Comparison of ENCODE assay signal across 8 mouse cellular contexts in the genomic region with DNA sequence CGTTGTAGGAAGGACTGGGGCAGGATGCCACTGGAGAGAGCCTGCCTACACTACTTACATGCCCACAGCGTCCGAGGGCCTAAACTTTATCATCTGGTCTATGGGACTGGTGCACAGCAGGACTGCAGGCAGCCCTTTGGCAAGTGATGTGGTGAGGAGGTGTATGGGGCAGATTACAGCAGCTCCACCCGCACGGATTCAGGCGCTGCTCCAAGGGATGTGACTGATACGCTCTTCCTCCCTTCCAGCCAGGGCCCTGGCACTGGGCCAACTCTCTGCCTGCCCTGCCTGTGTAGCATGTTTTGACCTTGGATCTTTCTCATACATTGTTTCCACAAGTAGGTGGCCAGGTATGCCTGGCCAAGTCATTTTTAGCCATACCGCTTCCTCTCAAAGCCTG. TPM values are rescaled to one million over a fixed set of nuclear protein-coding genes. Genes with fewer than 3 reads are reported as not detected.
A peak's percentile ranks its signal among the peaks of the same experiment; 100 is the strongest.
DNase-seq lines count a peak whose midpoint lies in the region; ATAC-seq lines count a peak whose summit lies in the region.

No protein-coding gene starts in this region.

- DNase-seq in retina, postnatal 1 day: peak; percentile 67
- no peak for DNase-seq in retina, embryonic 14.5 days (ENCODE audit: low spot score)
- DNase-seq in cerebellum, adult 11-12 months: peak; percentile 65
- DNase-seq in heart, adult 9 months (ENCODE audit: low spot score in 2 of 2): peak; percentile 59 to 78
- DNase-seq in lung, postnatal 36 days: peak; percentile 70
- no peak for DNase-seq in embryo, embryonic 9.5 days (ENCODE audit: extremely low spot score)

- H3K9me3 ChIP-seq in kidney, embryonic 15.5 days (replicated peaks): no peaks in the 10 kb centered on the region
- no peaks in the 10 kb centered on the region for H3K9me3 ChIP-seq in forebrain, embryonic 13.5 days (replicated peaks)

- peak overlapping the region; percentile 64 for H3K27ac ChIP-seq in kidney, embryonic 15.5 days
- H3K27ac ChIP-seq in forebrain, embryonic 13.5 days: no peak overlapping the region

- no peak overlapping the region for H3K4me3 ChIP-seq in kidney, embryonic 15.5 days (replicated peaks)
- no peak overlapping the region for H3K4me3 ChIP-seq in forebrain, embryonic 13.5 days

- no peaks in the 10 kb centered on the region for H3K27me3 ChIP-seq in kidney, embryonic 15.5 days
- no peaks in the 10 kb centered on the region for H3K27me3 ChIP-seq in forebrain, embryonic 13.5 days

- no peak for ATAC-seq in kidney, embryonic 15.5 days (replicated peaks; ENCODE audit: low FRiP score)
- ATAC-seq in forebrain, embryonic 13.5 days: no peak

- no peak overlapping the region for H3K9ac ChIP-seq in kidney, embryonic 15.5 days
- no peak overlapping the region for H3K9ac ChIP-seq in forebrain, embryonic 13.5 days

- H3K36me3 ChIP-seq in kidney, embryonic 15.5 days: peaks cover 21% of the 10 kb centered on the region
- no peaks in the 10 kb centered on the region for H3K36me3 ChIP-seq in forebrain, embryonic 13.5 days (ENCODE audit: poor library complexity, severe bottlenecking)

- no peak overlapping the region for H3K4me2 ChIP-seq in kidney, embryonic 15.5 days
- H3K4me2 ChIP-seq in forebrain, embryonic 13.5 days: no peak overlapping the region

- H3K4me1 ChIP-seq in kidney, embryonic 15.5 days: peaks cover 55% of the 10 kb centered on the region
- H3K4me1 ChIP-seq in forebrain, embryonic 13.5 days: peaks cover 8% of the 10 kb centered on the region

- WGBS in kidney, embryonic 15.5 days: 44% methylated on average over 8 of the region's 8 CpGs
- WGBS in forebrain, embryonic 13.5 days: 54% methylated on average over 8 of the region's 8 CpGs

RNA-seq across cellular contexts. Expression of a gene that starts 11.4 kb away (rescaled TPM):
- 190 and 191 TPM in 2 replicates for polyA plus RNA-seq in kidney, embryonic 15.5 days (2015; fragmentation: Nextera tagmentation; extraction: Ambion mirVana)
- polyA plus RNA-seq in forebrain, embryonic 13.5 days (2015; fragmentation: Nextera tagmentation; extraction: Ambion mirVana): 14.9 and 18.8 TPM in 2 replicates

RNA-seq across cellular contexts. Expression of a gene that starts 41.6 kb away (rescaled TPM):
- 788 and 840 TPM in 2 replicates for polyA plus RNA-seq in kidney, embryonic 15.5 days (2015; fragmentation: Nextera tagmentation; extraction: Ambion mirVana)
- polyA plus RNA-seq in forebrain, embryonic 13.5 days (2015; fragmentation: Nextera tagmentation; extraction: Ambion mirVana): 808 and 853 TPM in 2 replicates

RNA-seq across cellular contexts. Expression of a gene that starts 41.9 kb away (rescaled TPM):
- polyA plus RNA-seq in kidney, embryonic 15.5 days (2015; fragmentation: Nextera tagmentation; extraction: Ambion mirVana): 26.4 and 31.9 TPM in 2 replicates
- polyA plus RNA-seq in forebrain, embryonic 13.5 days (2015; fragmentation: Nextera tagmentation; extraction: Ambion mirVana): 25.8 and 26.3 TPM in 2 replicates

Comparison
In these comparisons a context has a peak if more than half of its experiments do, and no peak if none do; other contexts are left out.
1. DNase-seq: peak in retina, postnatal 1 day (single experiment), cerebellum, adult 11-12 months (single experiment), heart, adult 9 months (2 of 2) and lung, postnatal 36 days (single experiment); none in retina, embryonic 14.5 days (single experiment) and embryo, embryonic 9.5 days (single experiment).